Mouse (Mus musculus): ENCODE data around the gene Zfp78. TPM values are rescaled to one million over a fixed set of nuclear protein-coding genes. Genes with fewer than 3 reads are reported as not detected.

Zfp78 gene
- total RNA-seq, 2 experiments from 2014 or later = 2.8 to 3.7 TPM

- ATAC-seq (replicated peaks; ENCODE audit: low FRiP score, low TSS enrichment, poor library complexity, severe bottlenecking) = no peak
Measured at GRCm38 (mm10) chr7:6384011-6384410, 20.9 kb downstream of the Zfp78 start.

GRCm38 (mm10) chr7:6386995-6387394, 23.9 kb downstream of the Zfp78 start:
- no peak for ATAC-seq (replicated peaks; ENCODE audit: low FRiP score, low TSS enrichment, poor library complexity, severe bottlenecking)

- ATAC-seq (replicated peaks; ENCODE audit: low FRiP score, low TSS enrichment, poor library complexity, severe bottlenecking) = no peak
Measured at GRCm38 (mm10) chr7:6388971-6389370, 25.9 kb downstream of the Zfp78 start.

GRCm38 (mm10) chr7:6389449-6389848, 26.4 kb downstream of the Zfp78 start:
- no peak for ATAC-seq (replicated peaks; ENCODE audit: low FRiP score, low TSS enrichment, poor library complexity, severe bottlenecking)

- ATAC-seq (replicated peaks; ENCODE audit: low FRiP score, low TSS enrichment, poor library complexity, severe bottlenecking) = peak; percentile 97
Measured at GRCm38 (mm10) chr7:6397996-6398975, 35.2 kb downstream of the Zfp78 start, which contains the start of gene Smim17. Gene Smim17, plus strand, starts transcription at chr7:6398715.

GRCm38 (mm10) chr7:6410043-6410442, 47.0 kb downstream of the Zfp78 start, which contains the start of gene Gm20715:
Gene Gm20715, plus strand, starts transcription at chr7:6410277.
- peak; percentile 99 for ATAC-seq (replicated peaks; ENCODE audit: low FRiP score, low TSS enrichment, poor library complexity, severe bottlenecking)

GRCm38 (mm10) chr7:6414626-6415441, 51.8 kb downstream of the Zfp78 start:
- no peak for ATAC-seq (replicated peaks; ENCODE audit: low FRiP score, low TSS enrichment, poor library complexity, severe bottlenecking)

- ATAC-seq (replicated peaks; ENCODE audit: low FRiP score, low TSS enrichment, poor library complexity, severe bottlenecking) = no peak
Measured at GRCm38 (mm10) chr7:6415442-6415787, 52.3 kb downstream of the Zfp78 start.

GRCm38 (mm10) chr7:6419894-6420293, 56.8 kb downstream of the Zfp78 start:
- no peak for ATAC-seq (replicated peaks; ENCODE audit: low FRiP score, low TSS enrichment, poor library complexity, severe bottlenecking)

- ATAC-seq (replicated peaks; ENCODE audit: low FRiP score, low TSS enrichment, poor library complexity, severe bottlenecking) = no peak
Measured at GRCm38 (mm10) chr7:6429381-6429780, 66.3 kb downstream of the Zfp78 start.

GRCm38 (mm10) chr7:6430342-6430741, 67.3 kb downstream of the Zfp78 start:
- ATAC-seq (replicated peaks; ENCODE audit: low FRiP score, low TSS enrichment, poor library complexity, severe bottlenecking) = peak; percentile 86

Other genes starting within 250 kb of the Zfp78 start
- gene Zfp787, start 207.3 kb upstream of the Zfp78 start, total RNA-seq (2014; fragmentation: Nextera tagmentation) = 21.9 and 43.6 TPM in 2 replicates
- gene Zfp787, start 207.3 kb upstream of the Zfp78 start, total RNA-seq (2017) = 16.7 and 17.3 TPM in 2 replicates
- gene Zfp444, start 191.1 kb upstream of the Zfp78 start, total RNA-seq (2014; fragmentation: Nextera tagmentation) = 4.1 and 11.9 TPM in 2 replicates
- gene Zfp444, start 191.1 kb upstream of the Zfp78 start, total RNA-seq (2017) = 21.9 and 22.6 TPM in 2 replicates
- gene Galp, start 166.2 kb upstream of the Zfp78 start, total RNA-seq (2014; fragmentation: Nextera tagmentation) = not detected in 2 replicates
- not detected in 2 replicates for gene Galp, start 166.2 kb upstream of the Zfp78 start, total RNA-seq (2017)
- gene Zscan5b, start 141.0 kb upstream of the Zfp78 start, total RNA-seq (2014; fragmentation: Nextera tagmentation) = not detected in 2 replicates
- not detected in 2 replicates for gene Zscan5b, start 141.0 kb upstream of the Zfp78 start, total RNA-seq (2017)
- gene Epp13, start 110.6 kb upstream of the Zfp78 start, total RNA-seq (2014; fragmentation: Nextera tagmentation) = not detected in 2 replicates
- gene Epp13, start 110.6 kb upstream of the Zfp78 start, total RNA-seq (2017) = not detected in 2 replicates
- gene Zfp667, start 76.7 kb upstream of the Zfp78 start, total RNA-seq (2014; fragmentation: Nextera tagmentation) = 2.5 and 3.5 TPM in 2 replicates
- gene Zfp667, start 76.7 kb upstream of the Zfp78 start, total RNA-seq (2017) = 2.5 and 4.7 TPM in 2 replicates
- 2.8 and 5.2 TPM in 2 replicates for gene Zfp583, start 32.0 kb upstream of the Zfp78 start, total RNA-seq (2014; fragmentation: Nextera tagmentation)
- gene Zfp583, start 32.0 kb upstream of the Zfp78 start, total RNA-seq (2017) = 2.5 and 6.4 TPM in 2 replicates
- gene Gm3854, start 19.5 kb upstream of the Zfp78 start, total RNA-seq (2014; fragmentation: Nextera tagmentation) = 0.11 and 0.87 TPM in 2 replicates
- gene Gm3854, start 19.5 kb upstream of the Zfp78 start, total RNA-seq (2017) = 0.30 and 1.1 TPM in 2 replicates
- 0.49 and 1.4 TPM in 2 replicates for gene Zfp28, start 20.0 kb downstream of the Zfp78 start, total RNA-seq (2014; fragmentation: Nextera tagmentation)
- gene Zfp28, start 20.0 kb downstream of the Zfp78 start, total RNA-seq (2017) = 0.89 and 6.2 TPM in 2 replicates
- gene Smim17, start 35.4 kb downstream of the Zfp78 start, total RNA-seq (2014; fragmentation: Nextera tagmentation) = not detected in 2 replicates
- not detected in 2 replicates for gene Smim17, start 35.4 kb downstream of the Zfp78 start, total RNA-seq (2017)
- not detected in 2 replicates for gene Gm20715, start 47.0 kb downstream of the Zfp78 start, total RNA-seq (2014; fragmentation: Nextera tagmentation)
- gene Gm20715, start 47.0 kb downstream of the Zfp78 start, total RNA-seq (2017) = not detected in 2 replicates
- not detected in 2 replicates for gene Olfr1344, start 75.4 kb downstream of the Zfp78 start, total RNA-seq (2014; fragmentation: Nextera tagmentation)
- not detected in 2 replicates for gene Olfr1344, start 75.4 kb downstream of the Zfp78 start, total RNA-seq (2017)
- not detected in 2 replicates for gene Olfr1336, start 92.9 kb downstream of the Zfp78 start, total RNA-seq (2014; fragmentation: Nextera tagmentation)
- not detected in 2 replicates for gene Olfr1336, start 92.9 kb downstream of the Zfp78 start, total RNA-seq (2017)
- gene Olfr1346, start 103.8 kb downstream of the Zfp78 start, total RNA-seq (2014; fragmentation: Nextera tagmentation) = not detected in 2 replicates
- not detected in 2 replicates for gene Olfr1346, start 103.8 kb downstream of the Zfp78 start, total RNA-seq (2017)
- not detected in 2 replicates for gene Olfr5, start 123.7 kb downstream of the Zfp78 start, total RNA-seq (2014; fragmentation: Nextera tagmentation)
- gene Olfr5, start 123.7 kb downstream of the Zfp78 start, total RNA-seq (2017) = not detected in 2 replicates
- gene Olfr1347, start 136.5 kb downstream of the Zfp78 start, total RNA-seq (2014; fragmentation: Nextera tagmentation) = not detected in 2 replicates
- gene Olfr1347, start 136.5 kb downstream of the Zfp78 start, total RNA-seq (2017) = not detected in 2 replicates
- gene Olfr1348, start 145.5 kb downstream of the Zfp78 start, total RNA-seq (2014; fragmentation: Nextera tagmentation) = not detected in 2 replicates
- not detected in 2 replicates for gene Olfr1348, start 145.5 kb downstream of the Zfp78 start, total RNA-seq (2017)
- gene Olfr1349, start 159.7 kb downstream of the Zfp78 start, total RNA-seq (2014; fragmentation: Nextera tagmentation) = not detected in 2 replicates
- not detected in 2 replicates for gene Olfr1349, start 159.7 kb downstream of the Zfp78 start, total RNA-seq (2017)
- gene Olfr1350, start 201.6 kb downstream of the Zfp78 start, total RNA-seq (2014; fragmentation: Nextera tagmentation) = not detected in 2 replicates
- not detected in 2 replicates for gene Olfr1350, start 201.6 kb downstream of the Zfp78 start, total RNA-seq (2017)